Mouse (Mus musculus) kidney, postnatal 0 days (tissue): ENCODE data around the gene Slc22a14. TPM values are rescaled to one million over a fixed set of nuclear protein-coding genes. Genes with fewer than 3 reads are reported as not detected.
A peak's percentile ranks its signal among the peaks of the same experiment; 100 is the strongest.

Experiments
- ATAC-seq: fragments of 200-750 bp; cut with Nextera tagmentation; replicated peaks from 2 replicates; pipeline ENCODE4 v1.8.0; 2017; ENCODE audit warnings: low read depth, moderate number of reproducible peaks, moderate TSS enrichment, moderate library complexity; ENCODE audit not compliant: low FRiP score
- DNase-seq: peaks from one replicate; pipeline ENCODE4 v3.0.0-alpha.2; 2016; ENCODE audit warnings: low spot score
- H3K27ac ChIP-seq: fragments of 300-500 bp; sonication (generic); 2 replicates; pipeline ENCODE4 v1.5.1; 2014; ENCODE audit warnings: mild to moderate bottlenecking
- H3K27me3 ChIP-seq: fragments of 300-500 bp; sonication (generic); 2 replicates; pipeline ENCODE4 v1.6.1; 2014; ENCODE audit warnings: low read length, mixed read lengths; ENCODE audit not compliant: insufficient read depth
- H3K36me3 ChIP-seq: fragments of 300-500 bp; sonication (generic); 2 replicates; pipeline ENCODE4 v1.6.1; 2014; ENCODE audit warnings: low read length, mixed read lengths; ENCODE audit not compliant: insufficient read depth
- H3K4me1 ChIP-seq: fragments of 300-500 bp; sonication (generic); replicated peaks from 2 replicates; pipeline ENCODE4 v1.6.1; 2014; ENCODE audit warnings: antibody characterized with exemption, low read length, mixed read lengths; ENCODE audit not compliant: insufficient read depth
- H3K4me2 ChIP-seq: fragments of 300-500 bp; sonication (generic); 2 replicates; pipeline ENCODE4 v1.6.1; 2014; ENCODE audit warnings: mild to moderate bottlenecking, low read length, moderate library complexity, mixed read lengths
- H3K4me3 ChIP-seq: fragments of 300-500 bp; sonication (generic); replicated peaks from 2 replicates; pipeline ENCODE4 v1.5.1; 2014; ENCODE audit warnings: low read depth, low read length
- H3K9ac ChIP-seq: fragments of 300-500 bp; sonication (generic); 2 replicates; pipeline ENCODE4 v1.6.1; 2014; ENCODE audit warnings: low read depth, low read length
- H3K9me3 ChIP-seq: fragments of 300-500 bp; sonication (generic); replicated peaks from 2 replicates; pipeline ENCODE4 v1.6.1; 2016; ENCODE audit warnings: low read length, inconsistent platforms, mixed read lengths
- CTCF ChIP-seq: IDR thresholded peaks from 2 replicates; pipeline ENCODE4 v1.5.1; 2016; ENCODE audit warnings: antibody characterized with exemption, low read depth, mild to moderate bottlenecking, moderate library complexity
- WGBS: fragments of 180-500 bp; shearing (Covaris S2); extraction: QIAGEN DNeasy Blood & Tissue Kit; methylation state at CpG from one replicate; pipeline ENCODE4 v1.1.7; 2014; 5-methylcytosine and 5-hydroxymethylcytosine counted together
- polyA plus RNA-seq: library from polyadenylated mRNA; unstranded; fragments of >200 nt; fragmentation: Nextera tagmentation; extraction: Ambion mirVana; gene quantifications from 2 replicates; pipeline ENCODE4 v1.2.1, GENCODE M21; 2015

Gene Slc22a14
- polyA plus RNA-seq, 1 experiment from 2014 or later: 0.34 TPM

DNA sequence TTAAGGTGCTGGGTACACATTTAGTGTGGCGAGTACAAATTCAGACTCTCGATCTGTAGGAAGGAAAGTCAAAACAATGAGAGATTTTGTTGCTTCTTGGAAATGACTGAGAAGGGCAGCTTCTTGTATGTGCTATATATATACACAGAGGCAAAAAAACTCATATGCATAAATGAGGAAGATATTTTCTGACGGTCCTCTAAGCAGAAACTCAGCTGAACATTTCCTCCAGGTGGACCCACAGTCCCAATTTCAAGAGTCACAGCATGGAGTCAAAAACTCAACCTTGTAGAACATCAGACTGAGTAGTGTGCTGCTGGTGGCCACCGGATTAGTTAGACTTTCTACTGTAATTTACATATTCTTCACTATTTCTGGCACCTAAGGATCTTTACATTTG is 102.3 kb downstream of the Slc22a14 start:
- no peak for DNase-seq
- WGBS: 90% methylated on average over 4 of the region's 4 CpGs
- TF ChIP-seq CTCF: no peak
- no peak for ATAC-seq
- Histone ChIP-seq H3K9ac (no peak overlapping the region), H3K4me1 (no peaks in the 10 kb centered on the region), H3K27me3 (no peaks in the 10 kb centered on the region), H3K36me3 (peaks cover 26% of the 10 kb centered on the region), H3K9me3 (no peaks in the 10 kb centered on the region), H3K4me2 (no peak overlapping the region), H3K4me3 (no peak overlapping the region), H3K27ac (no peak overlapping the region)

DNA sequence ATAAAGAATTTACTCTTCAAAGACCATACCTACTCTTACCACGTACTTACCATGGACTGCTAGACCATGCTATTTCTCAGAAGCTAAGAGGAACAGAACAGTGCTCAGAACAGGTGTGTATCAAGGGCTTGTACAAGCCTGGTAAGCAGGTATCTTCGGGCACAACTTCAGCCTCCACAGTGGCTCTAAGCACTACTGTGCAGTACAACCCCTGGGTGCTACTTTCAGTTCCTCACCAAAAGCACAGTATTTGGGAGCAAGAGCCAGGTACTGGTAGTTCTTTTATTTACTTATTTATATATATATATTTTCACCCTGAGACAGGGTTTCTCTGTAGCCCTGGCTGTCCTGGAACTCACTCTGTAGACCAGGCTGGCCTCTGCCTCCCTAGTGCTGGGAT is 104.5 kb downstream of the Slc22a14 start:
- Histone ChIP-seq H3K27ac (no peak overlapping the region), H3K4me3 (no peak overlapping the region), H3K27me3 (no peaks in the 10 kb centered on the region), H3K4me2 (no peak overlapping the region), H3K9me3 (no peaks in the 10 kb centered on the region), H3K4me1 (no peaks in the 10 kb centered on the region), H3K36me3 (peaks cover 32% of the 10 kb centered on the region), H3K9ac (no peak overlapping the region)
- 92% methylated on average over 2 of the region's 2 CpGs for WGBS
- ATAC-seq (no peak), DNase-seq (no peak)
- TF ChIP-seq CTCF: no peak

DNA sequence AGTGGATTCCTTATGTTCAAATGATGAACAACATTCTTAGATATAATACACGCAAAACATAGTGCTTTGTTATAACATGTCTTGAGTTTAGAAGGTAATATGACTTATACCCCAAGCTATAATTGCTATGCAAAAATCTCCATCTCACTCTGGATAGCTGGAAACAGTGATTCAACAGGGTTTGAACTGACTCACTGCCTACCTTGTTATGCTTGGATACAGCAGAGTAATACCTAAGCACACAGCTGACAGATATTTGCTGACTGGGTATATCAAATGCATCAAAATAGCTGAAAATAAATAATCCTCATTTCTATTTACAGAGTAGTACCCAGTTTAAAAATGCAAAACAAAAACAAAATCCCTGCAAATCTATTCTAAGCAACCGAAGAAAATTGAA is 106.6 kb downstream of the Slc22a14 start:
- Histone ChIP-seq H3K4me1 (no peaks in the 10 kb centered on the region), H3K27ac (no peak overlapping the region), H3K9ac (no peak overlapping the region), H3K4me3 (no peak overlapping the region), H3K9me3 (no peaks in the 10 kb centered on the region), H3K27me3 (no peaks in the 10 kb centered on the region), H3K36me3 (peaks cover 33% of the 10 kb centered on the region), H3K4me2 (no peak overlapping the region)
- no peak for DNase-seq
- 97% methylated on average over 2 of the region's 2 CpGs for WGBS
- ATAC-seq: no peak
- no peak for TF ChIP-seq CTCF

DNA sequence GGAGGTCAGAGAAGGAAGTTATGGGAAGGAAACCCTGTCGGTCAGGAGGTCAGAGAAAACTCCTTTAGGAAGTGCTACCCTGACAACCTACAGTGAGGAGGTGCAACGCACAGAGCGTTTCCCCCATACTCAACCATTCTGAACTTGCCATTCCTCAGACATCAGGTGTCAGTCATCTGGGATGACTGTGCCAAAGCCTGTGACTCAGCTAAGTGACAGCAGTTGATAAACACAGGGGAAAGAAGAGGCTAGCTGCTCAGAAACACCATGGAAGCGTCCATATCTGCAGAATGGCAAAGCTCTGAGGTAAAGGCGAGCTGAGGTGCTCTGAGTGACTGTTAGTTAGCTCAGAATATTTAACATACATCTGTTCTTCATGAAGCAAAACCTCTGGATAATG is 107.2 kb downstream of the Slc22a14 start:
- ATAC-seq: no peak
- Histone ChIP-seq H3K9ac (no peak overlapping the region), H3K27ac (no peak overlapping the region), H3K9me3 (no peaks in the 10 kb centered on the region), H3K4me2 (no peak overlapping the region), H3K36me3 (peaks cover 30% of the 10 kb centered on the region), H3K4me3 (no peak overlapping the region), H3K27me3 (no peaks in the 10 kb centered on the region), H3K4me1 (no peaks in the 10 kb centered on the region)
- no peak for DNase-seq
- WGBS: 75% methylated on average over 5 of the region's 5 CpGs
- no peak for TF ChIP-seq CTCF

DNA sequence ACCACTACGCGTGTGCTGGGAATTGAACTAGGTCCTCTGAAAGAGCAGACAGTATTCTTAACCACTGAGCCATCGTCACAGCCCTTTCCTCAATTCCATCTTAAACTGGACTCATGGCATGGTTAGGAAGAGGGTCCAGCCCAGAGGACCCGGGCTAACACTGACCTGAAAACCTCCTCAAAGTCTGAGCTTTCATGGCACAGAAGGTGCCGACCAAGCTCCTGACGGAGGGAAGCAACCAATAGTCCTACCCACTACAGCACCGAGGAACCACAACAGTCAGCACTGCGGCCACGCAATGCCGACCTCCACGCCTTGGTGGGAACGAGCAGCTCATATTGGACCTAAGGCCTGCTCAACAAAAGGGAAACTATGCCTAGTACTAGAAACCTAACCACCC is 109.2 kb downstream of the Slc22a14 start:
- H3K4me2 ChIP-seq: no peak overlapping the region
- no peaks in the 10 kb centered on the region for H3K9me3 ChIP-seq
- peaks cover 20% of the 10 kb centered on the region for H3K36me3 ChIP-seq
- 98% methylated on average over 12 of the region's 12 CpGs for WGBS
- ATAC-seq (no peak), DNase-seq (no peak)
- no peaks in the 10 kb centered on the region for H3K27me3 ChIP-seq
- TF ChIP-seq CTCF: no peak
- H3K4me3 ChIP-seq: no peak overlapping the region
- H3K4me1 ChIP-seq: no peaks in the 10 kb centered on the region
- no peak overlapping the region for H3K9ac ChIP-seq
- no peak overlapping the region for H3K27ac ChIP-seq

DNA sequence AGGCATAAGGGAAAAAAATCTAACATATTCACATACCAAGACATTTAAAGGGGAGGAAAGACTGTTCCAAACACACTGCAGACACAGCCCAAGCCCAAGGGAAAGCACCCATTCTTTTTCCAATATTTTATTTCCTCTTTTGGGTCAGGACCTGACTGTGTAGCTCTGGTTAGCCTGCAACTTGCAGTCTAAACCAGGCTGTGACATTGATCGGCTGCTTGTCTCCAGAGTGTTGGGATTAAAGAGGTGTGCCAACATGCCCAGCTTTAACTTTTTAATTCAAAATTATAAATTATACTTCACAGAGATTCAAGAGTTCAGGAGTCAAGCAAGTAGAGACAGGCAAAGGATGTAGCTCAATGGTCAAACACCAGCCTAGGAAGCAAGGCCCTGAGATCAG is 110.3 kb downstream of the Slc22a14 start:
- TF ChIP-seq CTCF: no peak
- H3K4me2 ChIP-seq: no peak overlapping the region
- ATAC-seq (no peak), DNase-seq (no peak)
- H3K4me3 ChIP-seq: no peak overlapping the region
- peaks cover 20% of the 10 kb centered on the region for H3K36me3 ChIP-seq
- no peaks in the 10 kb centered on the region for H3K9me3 ChIP-seq
- H3K27ac ChIP-seq: no peak overlapping the region
- no peaks in the 10 kb centered on the region for H3K27me3 ChIP-seq
- WGBS: 98% methylated on average over 1 of the region's 1 CpGs
- no peak overlapping the region for H3K9ac ChIP-seq
- H3K4me1 ChIP-seq: no peaks in the 10 kb centered on the region

DNA sequence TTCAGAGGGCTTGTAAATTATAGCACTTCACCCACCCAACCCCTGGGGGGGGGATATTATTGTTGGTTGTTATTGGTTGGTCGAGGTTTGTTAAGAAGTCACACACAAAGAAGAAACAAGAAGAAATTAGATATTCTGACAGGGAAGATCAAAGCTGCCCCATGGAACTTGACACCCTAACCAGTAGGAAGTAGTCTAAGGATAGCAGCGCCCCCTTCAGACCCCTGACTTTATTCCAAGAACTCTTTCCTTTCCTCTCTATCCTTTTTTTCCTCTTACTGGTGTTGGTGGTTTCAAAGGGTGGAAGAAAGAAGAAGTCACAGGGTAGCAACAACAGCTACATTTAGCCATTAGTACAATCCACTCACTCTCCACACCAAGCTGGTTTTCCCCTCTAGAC is 111.2 kb downstream of the Slc22a14 start:
- H3K9ac ChIP-seq: no peak overlapping the region
- peaks cover 25% of the 10 kb centered on the region for H3K36me3 ChIP-seq
- peak; percentile 31; the same call in 1 of the 2 replicates for TF ChIP-seq CTCF
- H3K27ac ChIP-seq: no peak overlapping the region
- peak; percentile 12 for DNase-seq
- ATAC-seq: no peak
- no peak overlapping the region for H3K4me2 ChIP-seq
- H3K27me3 ChIP-seq: no peaks in the 10 kb centered on the region
- 40% methylated on average over 2 of the region's 2 CpGs for WGBS
- H3K4me1 ChIP-seq: no peaks in the 10 kb centered on the region
- no peaks in the 10 kb centered on the region for H3K9me3 ChIP-seq
- no peak overlapping the region for H3K4me3 ChIP-seq
